Mouse (Mus musculus) embryonic facial prominence, embryonic 13.5 days (tissue): Measurements from ENCODE around the gene Rxylt1. TPM values are rescaled to one million over a fixed set of nuclear protein-coding genes. Genes with fewer than 3 reads are reported as not detected.

Experiments used
- ATAC-seq: fragments of 200-750 bp; cut with Nextera tagmentation; 2 replicates; pipeline ENCODE4 v1.8.0; 2017; ENCODE audit warnings: low read depth; ENCODE audit not compliant: insufficient number of reproducible peaks, insufficient read depth, low FRiP score, low TSS enrichment
- H3K27ac ChIP-seq: fragments of 300-500 bp; sonication (generic); 2 replicates; pipeline ENCODE4 v1.5.1; 2015; ENCODE audit warnings: moderate library complexity, mild to moderate bottlenecking, inconsistent platforms
- H3K27me3 ChIP-seq: fragments of 300-500 bp; sonication (generic); 2 replicates; pipeline ENCODE4 v1.6.1; 2015; ENCODE audit warnings: mild to moderate bottlenecking, inconsistent platforms
- H3K36me3 ChIP-seq: fragments of 300-500 bp; sonication (generic); 2 replicates; pipeline ENCODE4 v1.6.1; 2015; ENCODE audit warnings: mild to moderate bottlenecking, inconsistent platforms
- H3K4me1 ChIP-seq: fragments of 300-500 bp; sonication (generic); 2 replicates; pipeline ENCODE4 v1.6.1; 2015; ENCODE audit warnings: inconsistent platforms
- H3K4me2 ChIP-seq: fragments of 300-500 bp; sonication (generic); 2 replicates; pipeline ENCODE4 v1.6.1; 2015; ENCODE audit warnings: moderate library complexity, mild to moderate bottlenecking, inconsistent platforms
- H3K4me3 ChIP-seq: fragments of 300-500 bp; sonication (generic); 2 replicates; pipeline ENCODE4 v1.5.1; 2015; ENCODE audit warnings: mild to moderate bottlenecking, inconsistent platforms
- H3K9ac ChIP-seq: fragments of 300-500 bp; sonication (generic); 2 replicates; pipeline ENCODE4 v1.6.1; 2015; ENCODE audit warnings: mild to moderate bottlenecking, inconsistent platforms
- H3K9me3 ChIP-seq: fragments of 300-500 bp; sonication (generic); 2 replicates; pipeline ENCODE4 v1.6.1; 2016; ENCODE audit warnings: inconsistent platforms
- WGBS: fragments of 180-500 bp; shearing (Covaris S2); methylation state at CpG from one replicate; pipeline ENCODE4 v1.1.7; 2015; ENCODE audit warnings: mixed read lengths; 5-methylcytosine and 5-hydroxymethylcytosine counted together
- polyA plus RNA-seq: library from polyadenylated mRNA; unstranded; fragments of >200 nt; fragmentation: Nextera tagmentation; extraction: Ambion mirVana; gene quantifications from 2 replicates; pipeline ENCODE4 v1.2.1, GENCODE M21; 2015

The Rxylt1 gene
- polyA plus RNA-seq, 1 experiment from 2014 or later: 56.5 TPM

DNA sequence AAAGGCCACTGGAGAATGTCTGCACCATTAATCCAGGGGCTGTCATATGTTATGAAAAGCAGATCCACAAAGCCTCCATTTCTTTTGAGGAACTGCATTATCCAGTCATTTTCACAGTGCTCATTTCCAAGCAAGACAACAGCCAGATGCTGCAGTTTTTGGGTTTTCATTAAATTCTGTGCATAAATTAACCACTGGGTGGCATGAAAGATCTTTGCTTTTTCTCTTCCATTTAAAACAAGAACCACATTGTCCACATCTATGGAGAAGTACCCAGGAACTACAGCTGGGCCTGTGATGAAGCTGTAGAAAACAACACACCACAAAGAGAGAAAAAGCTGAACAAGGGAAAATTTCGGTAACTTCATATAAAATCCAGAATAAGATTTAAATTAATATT, 6.7 kb downstream of the Rxylt1 start:
- Histone ChIP-seq H3K9ac (no peak overlapping the region), H3K36me3 (peaks cover 52% of the 10 kb centered on the region)

DNA sequence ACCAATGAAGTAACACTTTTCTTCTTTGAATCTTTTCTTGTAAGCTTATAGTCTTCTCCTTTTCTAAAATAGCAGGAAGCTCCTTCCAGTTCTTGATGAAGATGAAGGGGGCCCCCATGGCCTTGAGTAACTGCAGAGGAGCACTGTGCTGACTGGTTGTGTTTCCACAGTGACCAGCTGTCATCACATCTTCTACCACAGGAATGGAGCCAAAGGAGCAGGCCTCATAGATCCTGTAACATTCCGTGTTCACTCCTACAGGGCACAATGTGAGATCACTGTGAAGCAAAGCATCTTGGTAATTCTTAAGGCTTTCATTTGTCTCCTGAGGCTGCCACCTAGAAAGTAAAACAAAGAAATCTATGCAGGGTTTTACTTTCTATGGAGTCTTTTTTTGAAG, 15.8 kb downstream of the Rxylt1 start:
- no peak overlapping the region for H3K27ac ChIP-seq
- 100% methylated on average over 1 of the region's 1 CpGs for WGBS
- H3K4me3 ChIP-seq: no peak overlapping the region
- no peak overlapping the region for H3K4me2 ChIP-seq
- peaks cover 15% of the 10 kb centered on the region for H3K36me3 ChIP-seq
- H3K4me1 ChIP-seq: no peaks in the 10 kb centered on the region
- ATAC-seq: no peak
- H3K27me3 ChIP-seq: no peaks in the 10 kb centered on the region
- no peak overlapping the region for H3K9ac ChIP-seq
- H3K9me3 ChIP-seq: peaks cover 12% of the 10 kb centered on the region

More for the DNA sequence above, 6.7 kb downstream of the Rxylt1 start:
- 90% methylated on average over 1 of the region's 1 CpGs for WGBS
- Histone ChIP-seq H3K4me1 (peaks cover 4% of the 10 kb centered on the region), H3K4me3 (no peak overlapping the region), H3K9me3 (peaks cover 20% of the 10 kb centered on the region), H3K4me2 (no peak overlapping the region), H3K27me3 (no peaks in the 10 kb centered on the region), H3K27ac (no peak overlapping the region)
- ATAC-seq: no peak

DNA sequence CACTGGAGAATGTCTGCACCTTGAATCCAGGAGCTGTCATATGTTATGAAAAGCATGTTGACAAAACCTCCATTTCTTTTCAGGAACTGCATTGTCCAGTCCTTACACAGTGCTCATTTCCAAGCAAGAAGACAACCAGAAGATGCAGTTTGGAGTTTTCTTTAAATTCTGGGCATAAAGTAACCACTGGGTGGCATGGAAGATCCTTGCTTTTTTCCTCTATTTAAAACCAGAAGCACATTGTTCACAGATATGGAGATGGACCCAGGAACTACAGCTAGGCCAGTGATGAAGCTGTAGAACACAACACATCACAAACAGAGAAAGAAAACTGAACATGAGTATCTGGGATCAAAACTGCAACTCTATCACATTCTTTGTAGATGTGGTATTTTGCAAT, 28.0 kb downstream of the Rxylt1 start:
- Histone ChIP-seq H3K36me3 (no peaks in the 10 kb centered on the region), H3K4me2 (no peak overlapping the region)
- ATAC-seq: no peak

DNA sequence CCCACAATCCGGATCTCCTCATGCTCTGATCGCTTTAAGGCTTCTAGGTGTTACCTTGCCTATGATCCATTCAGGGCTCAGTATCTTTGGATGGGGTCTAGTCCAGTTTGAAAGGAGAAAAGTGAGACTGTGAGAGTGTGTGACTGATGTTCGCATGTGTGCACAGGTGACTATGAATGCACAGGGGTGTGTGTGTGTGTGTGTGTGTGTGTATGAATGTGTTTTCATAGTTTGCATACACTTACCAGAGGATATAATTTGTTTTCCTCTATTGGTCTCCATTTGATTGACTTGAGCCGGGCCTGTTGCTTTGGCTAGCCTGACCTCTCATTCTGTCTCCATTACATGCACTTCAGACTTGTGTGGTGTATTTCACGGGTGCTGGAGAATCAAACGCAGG, 41.3 kb downstream of the Rxylt1 start:
- no peaks in the 10 kb centered on the region for H3K27me3 ChIP-seq

More for the DNA sequence above, 28.0 kb downstream of the Rxylt1 start:
- Histone ChIP-seq H3K9me3 (no peaks in the 10 kb centered on the region), H3K9ac (no peak overlapping the region), H3K27me3 (no peaks in the 10 kb centered on the region), H3K4me1 (no peaks in the 10 kb centered on the region), H3K4me3 (no peak overlapping the region), H3K27ac (no peak overlapping the region)

DNA sequence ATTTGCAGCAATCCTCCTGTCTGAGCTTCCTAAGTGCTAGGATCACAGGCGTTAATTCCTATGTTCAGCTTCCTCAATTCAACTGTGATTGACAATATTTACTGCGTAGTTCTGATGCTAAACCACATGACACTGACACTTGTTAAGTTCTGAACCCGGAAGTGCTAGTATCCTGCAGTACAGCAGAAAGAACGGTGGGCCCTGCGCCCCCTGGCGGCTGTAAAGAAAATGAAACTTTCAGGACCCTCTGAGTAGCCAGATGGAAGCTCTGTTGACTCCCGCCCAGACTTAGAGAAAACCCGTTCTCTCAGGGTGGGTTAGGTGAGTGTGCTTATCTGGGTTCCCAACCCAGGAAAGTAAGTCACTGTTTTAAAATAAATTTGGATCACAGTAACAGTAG, 42.6 kb downstream of the Rxylt1 start:
- Histone ChIP-seq H3K9ac (no peak overlapping the region), H3K27ac (no peak overlapping the region), H3K4me3 (no peak overlapping the region), H3K4me1 (no peaks in the 10 kb centered on the region), H3K27me3 (no peaks in the 10 kb centered on the region), H3K9me3 (no peaks in the 10 kb centered on the region), H3K36me3 (no peaks in the 10 kb centered on the region), H3K4me2 (no peak overlapping the region)
- 14% methylated on average over 8 of the region's 8 CpGs for WGBS
- ATAC-seq: no peak

More for the DNA sequence above, 41.3 kb downstream of the Rxylt1 start:
- H3K4me1 ChIP-seq: no peaks in the 10 kb centered on the region
- H3K9me3 ChIP-seq: no peaks in the 10 kb centered on the region
- H3K4me2 ChIP-seq: no peak overlapping the region
- no peak overlapping the region for H3K9ac ChIP-seq
- no peaks in the 10 kb centered on the region for H3K36me3 ChIP-seq
- WGBS: 91% methylated on average over 6 of the region's 6 CpGs
- no peak for ATAC-seq
- H3K4me3 ChIP-seq: no peak overlapping the region
- H3K27ac ChIP-seq: no peak overlapping the region

DNA sequence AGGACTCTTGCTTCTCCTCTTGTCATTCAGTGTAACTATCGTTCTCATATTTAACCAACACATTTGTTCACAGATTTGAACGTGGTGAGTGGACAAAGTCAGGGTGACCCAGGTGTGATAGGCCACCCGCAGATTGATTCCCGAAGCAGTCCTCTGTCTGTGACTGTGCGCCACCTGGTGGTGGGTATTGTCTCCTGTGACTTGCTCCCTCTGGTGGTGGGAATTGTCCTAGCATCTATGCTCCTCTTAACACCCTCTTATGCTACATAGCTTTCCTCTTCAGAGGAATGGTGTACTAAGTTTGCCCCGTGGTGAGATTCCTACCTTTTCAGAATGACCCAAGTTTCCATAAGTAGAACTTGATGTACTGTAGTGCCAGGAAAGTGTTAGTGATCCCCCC, 45.3 kb downstream of the Rxylt1 start:
- Histone ChIP-seq H3K9ac (no peak overlapping the region), H3K9me3 (no peaks in the 10 kb centered on the region), H3K4me1 (no peaks in the 10 kb centered on the region), H3K36me3 (no peaks in the 10 kb centered on the region), H3K27ac (no peak overlapping the region), H3K4me3 (no peak overlapping the region), H3K4me2 (no peak overlapping the region), H3K27me3 (no peaks in the 10 kb centered on the region)
- no peak for ATAC-seq
- WGBS: 27% methylated on average over 6 of the region's 6 CpGs

DNA sequence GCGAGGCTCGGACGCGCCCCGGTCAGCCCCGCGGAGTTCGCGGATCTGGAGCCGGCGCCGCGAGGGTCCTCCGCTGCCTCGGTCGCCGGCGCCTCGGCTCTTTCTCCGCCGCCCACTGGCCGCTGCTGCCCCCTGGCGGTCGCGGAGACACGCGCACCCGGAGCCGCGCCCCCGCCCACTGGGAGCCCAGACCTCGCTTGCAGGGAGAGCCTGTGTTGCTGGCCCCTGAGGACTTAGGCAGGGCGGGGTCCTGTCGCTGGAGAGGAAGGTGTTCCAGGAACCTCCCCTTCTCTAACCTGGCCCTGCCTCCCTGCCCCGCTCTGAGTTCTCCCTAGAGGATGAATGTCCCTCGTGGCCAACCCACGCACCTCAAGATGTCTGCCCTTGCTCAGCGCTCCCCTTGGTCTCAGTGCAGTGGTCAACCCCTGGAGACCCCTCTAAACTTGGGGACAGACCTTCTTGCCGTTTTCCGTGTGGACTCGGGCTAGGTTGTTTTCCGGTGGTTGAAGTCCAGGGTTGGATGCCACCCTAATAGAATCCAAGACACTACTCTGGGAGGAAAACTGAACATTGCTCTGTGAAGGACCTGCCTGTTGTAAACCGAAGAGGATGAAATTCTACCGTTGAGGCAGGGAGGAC, 49.3 kb downstream of the Rxylt1 start:
- 10% methylated on average over 43 of the region's 44 CpGs for WGBS
- Histone ChIP-seq H3K9me3 (no peaks in the 10 kb centered on the region), H3K4me3 (peak overlapping the region; percentile 74), H3K27ac (peak overlapping the region; percentile 83), H3K9ac (peak overlapping the region; percentile 90), H3K4me2 (peak overlapping the region; percentile 86), H3K27me3 (no peaks in the 10 kb centered on the region), H3K4me1 (peaks cover 14% of the 10 kb centered on the region), H3K36me3 (no peaks in the 10 kb centered on the region)
- ATAC-seq: peak; percentile 67

DNA sequence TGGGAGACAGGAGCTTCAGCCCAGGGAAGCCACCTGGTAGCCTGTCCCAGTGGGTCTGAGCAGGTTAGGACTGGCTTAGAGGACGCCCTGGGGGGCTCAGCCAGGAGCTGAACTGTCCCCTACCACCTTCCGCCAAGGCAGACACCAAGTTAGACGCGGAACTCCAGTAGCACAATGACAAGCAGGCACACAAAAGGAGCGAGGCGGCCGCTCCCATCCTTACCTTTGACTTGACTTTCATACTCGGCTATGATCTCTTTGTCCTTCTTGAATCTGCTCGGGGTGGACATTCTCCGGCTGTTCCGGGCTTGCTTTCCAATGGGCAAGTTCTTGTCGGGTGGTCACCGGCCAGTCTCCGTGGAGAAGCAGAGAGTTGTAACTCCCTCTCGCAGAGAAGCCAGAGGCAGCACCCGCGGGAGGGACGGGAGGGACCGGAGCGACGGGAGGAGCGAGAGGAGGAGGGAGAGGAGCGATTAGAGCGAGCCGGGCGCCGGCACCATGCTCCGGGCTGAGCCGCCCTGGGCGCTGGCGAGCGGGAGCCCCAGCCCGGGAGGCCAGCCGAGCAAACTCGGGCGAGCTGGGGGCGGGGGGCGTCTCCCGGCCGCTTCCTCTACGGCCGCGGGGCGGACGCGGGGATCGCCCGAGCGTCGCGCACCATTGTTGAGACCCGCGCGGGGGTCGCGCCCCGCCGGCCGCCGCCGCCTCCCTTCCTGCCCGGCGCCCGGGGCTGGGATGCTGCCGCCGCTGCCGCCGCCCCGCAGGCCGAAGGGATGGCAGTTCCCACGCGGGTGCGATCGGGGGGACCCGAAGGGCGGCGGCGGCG, 50.1 kb downstream of the Rxylt1 start, which contains the start of gene Srgap1:
TSS of gene Srgap1 (minus strand) at position 412 of the 823 bp plus-strand sequence.
- ATAC-seq: peak; percentile 77
- Histone ChIP-seq H3K4me2 (peak within 1 kb of the TSS; percentile 86), H3K4me3 (peak within 1 kb of the TSS; percentile 74), H3K27ac (peak within 1 kb of the TSS; percentile 83), H3K4me1 (peaks cover 14% of the 10 kb centered on the region), H3K36me3 (no peaks in the 10 kb centered on the region), H3K9me3 (no peaks in the 10 kb centered on the region), H3K9ac (peak within 1 kb of the TSS; percentile 90), H3K27me3 (no peaks in the 10 kb centered on the region)
- under 1% methylated on average over 74 of the region's 79 CpGs for WGBS

DNA sequence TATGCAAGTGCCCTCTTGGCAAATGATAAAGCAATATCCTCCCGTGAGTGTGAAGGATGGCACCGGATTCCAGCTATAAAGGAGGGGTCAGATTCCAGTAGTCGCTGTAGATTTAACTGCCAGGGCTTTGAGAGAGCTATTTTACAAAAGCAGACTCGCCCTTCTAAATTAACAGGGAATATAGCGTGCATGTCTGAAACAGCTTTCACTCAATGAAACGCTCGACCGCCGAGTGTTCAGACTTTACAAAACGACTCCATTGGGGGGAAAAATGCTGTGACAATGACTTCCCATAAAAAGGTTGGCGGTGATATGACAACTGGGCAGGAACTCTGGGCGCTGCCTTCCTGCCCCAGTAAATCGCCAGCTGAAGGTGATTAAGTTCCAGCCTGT, 50.7 kb downstream of the Rxylt1 start:
- Histone ChIP-seq H3K27ac (peak overlapping the region; percentile 83), H3K4me1 (peaks cover 14% of the 10 kb centered on the region), H3K4me2 (peak overlapping the region; percentile 86), H3K4me3 (peak overlapping the region; percentile 74), H3K9me3 (no peaks in the 10 kb centered on the region), H3K27me3 (no peaks in the 10 kb centered on the region), H3K9ac (peak overlapping the region; percentile 90), H3K36me3 (no peaks in the 10 kb centered on the region)
- ATAC-seq: no peak
- under 1% methylated on average over 13 of the region's 13 CpGs for WGBS

DNA sequence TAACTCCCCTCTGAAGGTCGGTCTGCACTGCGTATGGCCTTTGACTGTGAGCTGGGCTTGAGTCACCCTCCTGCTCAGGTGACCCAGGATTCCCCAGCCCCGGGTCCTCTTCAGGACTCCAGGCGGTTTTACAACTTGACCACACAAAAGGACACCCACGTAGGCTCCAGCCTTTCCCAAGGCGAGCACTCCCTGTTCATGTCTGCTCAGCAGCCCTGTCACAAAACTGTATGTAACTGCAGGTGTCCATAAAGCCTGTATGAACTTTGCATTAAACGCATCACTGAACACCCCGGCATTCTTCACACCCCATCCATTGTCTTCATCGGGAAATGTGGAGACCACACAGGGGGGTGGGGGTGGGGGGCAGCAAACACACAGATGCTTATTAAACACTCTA, 51.2 kb downstream of the Rxylt1 start:
- no peak for ATAC-seq
- peak overlapping the region; percentile 86 for H3K4me2 ChIP-seq

DNA sequence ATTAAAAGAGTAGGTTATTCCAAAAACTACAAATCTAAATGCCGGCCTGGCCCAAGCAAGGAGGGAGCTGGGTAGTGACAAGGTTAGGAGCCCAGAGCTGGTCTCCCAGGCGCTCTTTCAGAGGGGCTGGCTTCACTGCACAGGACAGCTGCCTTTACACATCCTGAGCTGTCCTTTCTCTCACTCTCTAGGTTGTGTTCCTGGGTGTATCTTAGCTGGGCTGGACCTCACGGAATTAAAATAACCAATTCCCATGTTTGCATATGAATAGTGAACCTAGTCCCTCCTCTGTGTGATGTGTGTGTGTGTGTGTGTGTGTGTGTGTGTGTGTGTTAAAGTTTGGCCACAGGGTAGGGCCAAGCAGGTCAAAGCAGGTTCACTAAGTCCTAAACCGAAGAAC, 52.2 kb downstream of the Rxylt1 start:
- Histone ChIP-seq H3K4me3 (no peak overlapping the region), H3K9ac (peak overlapping the region; percentile 44), H3K4me1 (peaks cover 14% of the 10 kb centered on the region), H3K36me3 (no peaks in the 10 kb centered on the region), H3K4me2 (peak overlapping the region; percentile 26; the same call in 1 of the 2 replicates), H3K9me3 (no peaks in the 10 kb centered on the region), H3K27ac (no peak overlapping the region), H3K27me3 (no peaks in the 10 kb centered on the region)
- 77% methylated on average over 4 of the region's 4 CpGs for WGBS
- ATAC-seq: no peak

More for the DNA sequence above, 51.2 kb downstream of the Rxylt1 start:
- 21% methylated on average over 9 of the region's 9 CpGs for WGBS
- Histone ChIP-seq H3K4me1 (peaks cover 14% of the 10 kb centered on the region), H3K4me3 (peak overlapping the region; percentile 74), H3K9ac (peak overlapping the region; percentile 90), H3K27ac (no peak overlapping the region), H3K9me3 (no peaks in the 10 kb centered on the region), H3K36me3 (no peaks in the 10 kb centered on the region), H3K27me3 (no peaks in the 10 kb centered on the region)

DNA sequence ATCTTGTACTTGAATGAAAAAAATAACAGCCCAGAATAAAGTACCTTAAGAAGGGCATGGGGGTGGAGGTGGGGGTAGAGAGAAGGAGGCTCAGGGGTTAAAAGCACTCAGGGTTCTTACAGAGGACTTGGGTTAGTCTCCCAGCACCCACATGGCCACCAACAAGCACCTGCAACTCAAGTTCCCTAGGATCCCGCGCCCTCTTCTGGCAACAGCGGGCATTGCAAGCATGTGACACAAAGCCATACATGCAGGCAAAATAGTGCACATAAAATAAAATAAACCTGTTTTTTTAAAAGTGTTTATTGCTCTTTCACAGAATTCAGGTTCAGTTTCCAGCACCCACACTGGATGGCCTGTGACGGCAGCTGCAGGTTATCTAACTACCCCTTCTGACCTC, 56.8 kb downstream of the Rxylt1 start:
- peaks cover 8% of the 10 kb centered on the region for H3K36me3 ChIP-seq

More for the DNA sequence above, 56.8 kb downstream of the Rxylt1 start:
- Histone ChIP-seq H3K4me3 (no peak overlapping the region), H3K4me2 (no peak overlapping the region), H3K4me1 (peaks cover 4% of the 10 kb centered on the region; the same call in 1 of the 2 replicates), H3K27ac (no peak overlapping the region), H3K9me3 (peaks cover 3% of the 10 kb centered on the region; the same call in 1 of the 2 replicates), H3K9ac (no peak overlapping the region), H3K27me3 (no peaks in the 10 kb centered on the region)
- ATAC-seq: no peak
- WGBS: 45% methylated on average over 4 of the region's 4 CpGs
